ENCODE assay signal across 26 mouse cellular contexts in the genomic region with DNA sequence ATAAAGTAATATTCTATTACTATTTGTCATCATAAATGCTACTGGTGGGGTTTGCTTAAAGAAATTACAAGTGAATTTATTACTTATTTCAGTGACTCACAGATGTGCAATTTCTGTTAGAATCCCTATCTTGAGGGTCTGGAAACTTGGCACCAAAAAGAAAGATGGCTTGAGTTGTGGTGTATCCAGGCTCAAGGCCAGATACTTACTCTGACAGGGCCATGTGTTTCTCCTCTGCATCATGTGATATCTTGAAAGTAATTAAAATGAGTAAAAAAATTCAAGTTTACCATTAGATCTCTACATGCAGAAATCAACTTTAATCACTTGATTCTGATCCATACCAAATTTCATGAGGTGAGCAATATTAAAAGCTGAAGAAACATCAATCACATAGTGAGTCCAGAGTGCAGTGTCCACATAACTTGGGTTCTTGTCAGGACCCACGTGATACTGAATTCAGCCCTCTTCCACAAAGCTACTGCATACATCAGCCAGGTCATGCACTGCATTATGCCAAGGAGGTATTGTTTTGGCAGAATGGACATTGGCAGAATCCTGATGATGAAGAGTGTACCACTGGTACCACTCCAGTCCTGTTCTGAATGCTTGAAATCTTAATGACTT.
A peak's percentile ranks its signal among the peaks of the same experiment; 100 is the strongest.
DNase-seq lines count a peak whose midpoint lies in the region; ATAC-seq and TF ChIP-seq lines count a peak whose summit lies in the region.
"Had no signal": no experiment of that assay in that cellular context is flagged by ENCODE, and none has a peak within 500 bp of the region (broad histone marks: within the 10 kb centered on the region; RNA-seq: fewer than 3 reads in every experiment).

No protein-coding gene starts in this region.

- no peaks in the 10 kb centered on the region for H3K36me3 ChIP-seq in heart, embryonic 13.5 days
- H3K36me3 ChIP-seq in liver, adult 2 months (ENCODE audit: control insufficient read depth, insufficient read depth, low read length), result no peaks in the 10 kb centered on the region
- H3K36me3 ChIP-seq in liver, postnatal 0 days (replicated peaks; ENCODE audit: insufficient read depth, low read length), result no peaks in the 10 kb centered on the region
- H3K36me3 ChIP-seq in neural tube, embryonic 15.5 days, result no peaks in the 10 kb centered on the region
- H3K36me3 ChIP-seq: intestine, embryonic 15.5 days; liver, embryonic 15.5 days; midbrain, embryonic 13.5 days; stomach, embryonic 15.5 days had no signal

- no peak for ATAC-seq in heart, embryonic 13.5 days (ENCODE audit: extremely low read depth, insufficient number of reproducible peaks, low FRiP score, low TSS enrichment)
- no peak for ATAC-seq in liver, postnatal 0 days
- ATAC-seq in neural tube, embryonic 15.5 days (ENCODE audit: low FRiP score), result no peak
- ATAC-seq: forebrain, embryonic 14.5 days; hindbrain, postnatal 0 days; intestine, embryonic 15.5 days; midbrain, embryonic 13.5 days; Patski had no signal

- no peak overlapping the region for H3K9ac ChIP-seq in heart, embryonic 13.5 days
- no peak overlapping the region for H3K9ac ChIP-seq in liver, adult 2 months (ENCODE audit: low read depth, low read length)
- no peak overlapping the region for H3K9ac ChIP-seq in liver, postnatal 0 days (replicated peaks)
- H3K9ac ChIP-seq in neural tube, embryonic 15.5 days (replicated peaks), result no peak overlapping the region
- H3K9ac ChIP-seq: intestine, embryonic 15.5 days; liver, embryonic 15.5 days; midbrain, embryonic 13.5 days; stomach, embryonic 15.5 days had no signal

- H3K9me3 ChIP-seq in heart, embryonic 13.5 days, result no peaks in the 10 kb centered on the region
- H3K9me3 ChIP-seq in liver, postnatal 0 days (ENCODE audit: low read length), result no peaks in the 10 kb centered on the region
- no peaks in the 10 kb centered on the region for H3K9me3 ChIP-seq in neural tube, embryonic 15.5 days (replicated peaks)
- H3K9me3 ChIP-seq: intestine, embryonic 15.5 days; liver, embryonic 15.5 days; midbrain, embryonic 13.5 days; stomach, embryonic 15.5 days had no signal

- H3K4me3 ChIP-seq in heart, embryonic 13.5 days, result no peak overlapping the region
- H3K4me3 ChIP-seq in liver, adult 2 months (ENCODE audit: insufficient read depth, low read depth, low read length), result no peak overlapping the region
- H3K4me3 ChIP-seq in liver, postnatal 0 days (ENCODE audit: low read depth, low read length), result no peak overlapping the region
- H3K4me3 ChIP-seq in neural tube, embryonic 15.5 days (replicated peaks), result no peak overlapping the region
- H3K4me3 ChIP-seq: intestine, embryonic 15.5 days; liver, embryonic 15.5 days; midbrain, embryonic 13.5 days; stomach, embryonic 15.5 days had no signal

- 62% methylated on average over 1 of the region's 1 CpGs for WGBS in heart, embryonic 13.5 days
- WGBS in liver, adult 2 months, result 61% methylated on average over 1 of the region's 1 CpGs
- 57% methylated on average over 1 of the region's 1 CpGs for WGBS in liver, postnatal 0 days (ENCODE audit: insufficient replicate concordance)
- 77% methylated on average over 1 of the region's 1 CpGs for WGBS in neural tube, embryonic 15.5 days

- TF ChIP-seq CTCF in liver, adult 2 months (IDR thresholded peaks at IDR 0.05; ENCODE audit: low read depth, low read length), result no peak
- no peak for TF ChIP-seq CTCF in liver, postnatal 0 days (IDR thresholded peaks at IDR 0.05; ENCODE audit: low read depth)

- no peaks in the 10 kb centered on the region for H3K27me3 ChIP-seq in heart, embryonic 13.5 days (replicated peaks)
- no peaks in the 10 kb centered on the region for H3K27me3 ChIP-seq in liver, adult 2 months (ENCODE audit: control insufficient read depth, insufficient read depth, low read length)
- no peaks in the 10 kb centered on the region for H3K27me3 ChIP-seq in liver, postnatal 0 days (ENCODE audit: insufficient read depth, low read length)
- H3K27me3 ChIP-seq in neural tube, embryonic 15.5 days (replicated peaks), result no peaks in the 10 kb centered on the region
- H3K27me3 ChIP-seq: CH12.LX; intestine, embryonic 15.5 days; liver, embryonic 15.5 days; midbrain, embryonic 13.5 days; Patski; stomach, embryonic 15.5 days had no signal

- H3K27ac ChIP-seq in heart, embryonic 13.5 days (replicated peaks), result 0 out of 2 replicates have a peak overlapping the region, but pooled peaks have one; percentile 36
- H3K27ac ChIP-seq in liver, adult 2 months (replicated peaks; ENCODE audit: insufficient read depth, low read depth, low read length), result no peak overlapping the region
- H3K27ac ChIP-seq in liver, postnatal 0 days (ENCODE audit: low read depth), result no peak overlapping the region
- H3K27ac ChIP-seq in neural tube, embryonic 15.5 days (replicated peaks), result no peak overlapping the region
- H3K27ac ChIP-seq: hindbrain, postnatal 0 days; intestine, embryonic 15.5 days; liver, embryonic 15.5 days; macrophage; midbrain, embryonic 13.5 days had no signal

- H3K79me2 ChIP-seq in liver, adult 2 months (ENCODE audit: control insufficient read depth, insufficient read depth, low read length), result no peaks in the 10 kb centered on the region

- peaks cover 6% of the 10 kb centered on the region; the same call in 1 of the 2 replicates for H3K4me1 ChIP-seq in heart, embryonic 13.5 days
- no peaks in the 10 kb centered on the region for H3K4me1 ChIP-seq in liver, adult 2 months (ENCODE audit: control insufficient read depth, insufficient read depth, low read length)
- no peaks in the 10 kb centered on the region for H3K4me1 ChIP-seq in liver, postnatal 0 days (ENCODE audit: insufficient read depth)
- no peaks in the 10 kb centered on the region for H3K4me1 ChIP-seq in neural tube, embryonic 15.5 days
- H3K4me1 ChIP-seq: intestine, embryonic 15.5 days; liver, embryonic 15.5 days; midbrain, embryonic 13.5 days had no signal

- no peak for DNase-seq in heart, adult 18-20 months
- DNase-seq in liver, adult 2 months (ENCODE audit: extremely low read depth, low read depth, low spot score), result peak; percentile 18
- DNase-seq in liver, postnatal 0 days, result no peak
- peak; percentile 53 for DNase-seq in 3T3-L1 (ENCODE audit: low read depth, low spot score)
- peak; percentile 25 for DNase-seq in Muller cell, postnatal 12 days (ENCODE audit: inconsistent ontology term)
- DNase-seq: adrenal gland, postnatal 10 days; B cell, adult 2 months; cerebellum, adult 9-10 months; gastrocnemius, postnatal 14 days; kidney, adult 2 months; liver; retina, postnatal 1 day; right cerebral cortex, postnatal 25 days; thymus, postnatal 14 days had no signal

- TF ChIP-seq EP300 in liver, postnatal 0 days (IDR thresholded peaks at IDR 0.05; ENCODE audit: low read depth), result no peak

- no peak for TF ChIP-seq POLR2A in liver, adult 2 months (IDR thresholded peaks at IDR 0.05; ENCODE audit: extremely low read depth, insufficient read depth, low read length)

- no peak overlapping the region for H3K4me2 ChIP-seq in heart, embryonic 13.5 days
- H3K4me2 ChIP-seq in liver, postnatal 0 days (ENCODE audit: low read depth, low read length), result no peak overlapping the region
- H3K4me2 ChIP-seq in neural tube, embryonic 15.5 days, result no peak overlapping the region
- H3K4me2 ChIP-seq: heart, embryonic 11.5 days; intestine, embryonic 15.5 days; liver, embryonic 15.5 days; midbrain, embryonic 13.5 days; stomach, embryonic 15.5 days had no signal

Comparison
In these comparisons a context has a peak if more than half of its experiments do, and no peak if none do; other contexts are left out.
1. DNase-seq: peak in liver, adult 2 months (single experiment), 3T3-L1 (single experiment) and Muller cell, postnatal 12 days (single experiment); none in heart, adult 18-20 months (0 of 2) and liver, postnatal 0 days (single experiment).